Mouse (Mus musculus): Measurements from ENCODE around the gene Prm3.

The Prm3 gene

DNA sequence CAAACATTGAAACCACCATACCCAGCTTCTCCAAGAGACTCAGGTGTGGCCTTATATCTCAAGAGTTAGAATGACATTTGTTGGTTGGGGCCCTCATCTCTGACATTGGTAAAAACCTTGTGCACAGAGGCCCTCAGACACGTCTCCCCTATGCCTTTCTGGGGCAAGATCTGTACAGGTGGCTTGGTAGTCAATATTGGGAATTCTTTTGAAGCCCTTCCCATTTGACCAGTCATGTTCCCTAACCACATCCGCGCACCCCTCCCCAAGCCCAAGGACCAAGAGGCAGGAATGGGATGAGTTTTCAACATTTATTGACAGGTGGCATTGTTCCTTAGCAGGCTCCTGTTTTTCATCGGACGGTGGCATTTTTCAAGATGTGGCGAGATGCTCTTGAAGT, 5.3 kb upstream of the Prm3 start, which contains the start of gene Prm2:
Prm2 (minus strand) TSS at position 101 of the 400 bp plus-strand sequence.
- DNase-seq (ENCODE audit: low spot score) = no peak

GRCm38 (mm10) chr16:10788866-10789265, 1.8 kb downstream of the Prm3 start:
- no peak for DNase-seq (ENCODE audit: low spot score)

GRCm38 (mm10) chr16:10788271-10788670, 2.4 kb downstream of the Prm3 start, which contains the start of gene Tnp2:
TSS of gene Tnp2 (minus strand) at chr16:10788660.
- no peak for DNase-seq (ENCODE audit: low spot score)

GRCm38 (mm10) chr16:10787548-10788058, 3.1 kb downstream of the Prm3 start:
- no peak for DNase-seq (ENCODE audit: low spot score)

- no peak for DNase-seq (ENCODE audit: low spot score)
Observed at GRCm38 (mm10) chr16:10786782-10787547, 3.7 kb downstream of the Prm3 start.

DNA sequence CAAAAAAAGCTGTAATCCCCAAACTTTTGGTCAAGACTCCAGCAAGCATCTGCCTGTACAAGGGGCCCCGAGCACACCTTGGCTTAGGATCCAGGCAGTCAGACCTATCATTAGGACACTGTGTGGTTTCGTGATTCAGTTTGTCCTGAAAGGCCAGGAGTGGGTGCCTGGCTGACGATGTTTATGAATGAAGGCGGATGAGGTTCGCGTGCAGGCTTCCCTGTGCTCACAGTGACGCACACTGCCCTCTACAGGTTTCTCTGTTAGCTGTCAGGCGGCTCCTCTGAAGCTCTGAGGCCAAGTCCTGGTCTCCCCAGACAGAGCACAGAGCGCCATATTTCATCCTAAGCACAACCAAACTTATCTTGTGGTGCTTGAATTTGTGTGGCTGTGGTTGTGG, 4.4 kb downstream of the Prm3 start:
- DNase-seq (ENCODE audit: low spot score) = peak; percentile 86

- peak; percentile 91 for DNase-seq (ENCODE audit: low spot score)
Observed at GRCm38 (mm10) chr16:10785371-10786231, 5.1 kb downstream of the Prm3 start, which contains the start of gene Socs1. TSS of gene Socs1 (minus strand) at chr16:10785536.

DNA sequence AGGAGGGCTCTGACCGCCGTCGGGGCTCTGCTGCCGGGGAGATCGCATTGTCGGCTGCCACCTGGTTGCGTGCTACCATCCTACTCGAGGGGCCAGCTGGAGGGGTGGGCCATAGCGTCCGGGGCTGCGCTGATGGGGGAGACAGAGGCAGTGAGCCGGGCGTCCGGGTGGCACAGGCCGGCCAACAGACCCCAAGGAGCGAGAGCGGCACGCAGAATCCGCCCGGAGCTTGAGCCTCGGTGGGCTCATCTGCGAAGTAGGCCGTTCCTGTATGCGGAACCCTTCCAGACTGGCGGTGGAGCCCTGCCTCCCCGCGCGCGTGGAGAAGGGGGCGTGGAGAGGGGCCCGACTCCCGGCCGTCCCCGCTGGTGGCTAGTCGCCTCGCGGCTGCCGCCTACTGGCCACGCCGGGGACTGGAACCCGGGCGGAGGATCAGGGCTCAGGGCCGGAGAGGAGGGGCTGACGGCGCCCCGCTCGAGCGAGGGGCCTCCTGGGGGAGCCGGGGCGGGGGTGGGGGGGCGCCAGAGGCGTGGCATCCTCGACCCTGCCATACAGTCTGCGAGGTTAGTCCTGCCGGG, 5.8 kb downstream of the Prm3 start:
- DNase-seq (ENCODE audit: low spot score) = peak; percentile 94

GRCm38 (mm10) chr16:10783883-10784792, 6.6 kb downstream of the Prm3 start:
- DNase-seq (ENCODE audit: low spot score) = peak; percentile 40

DNA sequence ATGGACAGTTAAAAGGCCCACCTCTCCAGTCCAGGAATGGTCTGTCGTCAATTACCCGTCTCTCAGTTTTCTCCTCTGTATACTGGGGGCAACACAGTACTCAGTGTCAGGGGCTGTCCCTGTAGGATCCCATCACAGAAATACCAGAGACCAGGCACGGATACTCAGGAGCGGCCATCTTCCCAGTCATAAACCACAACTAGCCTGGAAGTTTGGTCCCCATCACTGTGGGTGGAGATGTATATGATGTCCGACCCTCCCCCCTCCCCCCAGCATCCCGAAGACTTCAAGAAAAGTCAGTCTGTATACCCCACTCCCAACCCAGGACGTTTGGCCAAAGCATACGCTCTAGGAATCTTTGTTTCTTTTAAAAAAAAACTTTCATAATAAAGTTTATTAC, 7.3 kb downstream of the Prm3 start:
- DNase-seq (ENCODE audit: low spot score) = no peak

GRCm38 (mm10) chr16:10783152-10783434, 7.6 kb downstream of the Prm3 start:
- DNase-seq (ENCODE audit: low spot score) = no peak

DNA sequence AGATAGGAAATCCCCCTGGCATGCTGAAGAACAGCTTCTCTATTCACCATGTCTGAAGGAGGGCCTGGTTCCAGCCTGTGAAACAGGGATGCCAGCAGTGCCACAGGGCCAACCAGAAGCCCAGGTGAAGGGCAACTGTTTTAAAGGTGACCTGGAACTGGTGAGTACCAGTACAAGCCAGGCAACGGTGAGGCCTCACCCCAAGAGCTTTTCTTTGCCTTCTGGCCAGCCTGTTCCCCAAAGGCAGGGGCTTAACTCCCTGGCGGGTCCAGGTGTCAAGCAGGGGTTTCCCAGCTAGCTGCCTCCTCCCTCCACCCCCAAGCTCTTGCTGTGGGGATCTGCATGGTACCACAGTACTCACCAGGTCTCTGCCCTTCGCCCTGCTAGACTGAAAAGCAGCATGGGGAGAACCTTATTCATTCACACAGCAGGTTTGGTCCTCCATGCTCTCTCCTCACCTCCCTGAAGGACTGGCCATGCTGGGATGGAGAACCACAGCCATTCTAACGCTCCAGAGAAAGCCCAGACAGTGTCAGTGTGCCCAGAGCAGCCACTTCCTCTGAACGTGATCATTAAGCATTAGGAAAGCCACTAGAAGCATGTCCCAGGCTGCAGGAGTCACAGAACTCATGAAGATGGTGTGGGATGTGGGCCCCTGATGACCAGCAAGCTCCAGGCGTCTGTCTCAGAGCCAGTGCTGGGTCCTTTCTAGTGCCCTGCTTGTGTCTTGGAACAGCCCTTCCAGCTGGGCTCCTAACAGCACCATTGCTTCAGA, 8.2 kb downstream of the Prm3 start:
- DNase-seq (ENCODE audit: low spot score) = no peak

GRCm38 (mm10) chr16:10781862-10782371, 8.8 kb downstream of the Prm3 start:
- no peak for DNase-seq (ENCODE audit: low spot score)

DNA sequence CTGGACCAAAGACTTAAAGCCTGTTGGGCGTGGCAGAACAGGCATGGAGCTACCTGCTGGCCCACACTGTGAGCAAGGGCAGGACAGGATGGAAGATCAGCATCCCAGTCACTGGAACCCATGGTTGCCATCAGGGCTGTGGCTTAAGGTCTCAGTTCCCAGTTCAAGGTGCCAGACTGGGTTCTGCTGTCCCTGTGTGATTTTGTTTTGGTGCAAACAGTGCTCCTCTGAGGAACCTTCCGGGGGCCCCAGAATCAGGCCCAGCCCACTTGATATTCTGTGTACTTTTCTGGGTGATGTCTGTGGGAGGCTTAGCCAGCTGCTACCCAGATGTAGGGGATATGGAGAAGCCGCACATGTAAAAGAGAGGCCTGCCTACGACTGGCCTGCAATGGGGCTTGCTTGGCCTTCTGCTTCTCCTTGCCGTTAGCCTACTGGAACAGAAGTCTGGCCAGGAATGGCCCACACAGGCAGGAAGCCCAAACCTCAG, 10.0 kb downstream of the Prm3 start:
- DNase-seq (ENCODE audit: low spot score) = no peak

- no peak for DNase-seq (ENCODE audit: low spot score)
Observed at GRCm38 (mm10) chr16:10777579-10778160, 13.0 kb downstream of the Prm3 start.

- no peak for DNase-seq (ENCODE audit: low spot score)
Observed at GRCm38 (mm10) chr16:10776322-10776721, 14.4 kb downstream of the Prm3 start.

DNA sequence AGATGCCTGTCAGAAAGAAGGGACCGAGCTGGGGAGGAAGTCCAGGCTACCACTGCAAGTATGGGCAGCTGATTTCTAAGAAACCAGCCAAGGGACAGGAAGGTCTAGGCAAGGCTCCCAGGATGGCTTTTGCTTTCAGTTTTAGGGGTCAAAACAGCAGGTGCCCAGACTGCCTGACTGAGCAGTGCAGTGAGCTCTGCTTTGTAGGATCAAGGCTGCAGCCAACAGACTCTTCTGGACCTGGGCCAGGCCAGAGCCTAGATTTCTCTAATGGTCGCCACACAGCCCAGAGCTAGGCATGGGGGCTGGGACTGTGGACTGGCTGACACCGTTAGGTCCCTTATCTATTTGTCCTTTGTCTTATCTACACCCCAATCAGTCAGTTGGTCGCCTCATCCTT, 16.0 kb downstream of the Prm3 start:
- no peak for DNase-seq (ENCODE audit: low spot score)

- no peak for DNase-seq (ENCODE audit: low spot score)
Observed at GRCm38 (mm10) chr16:10773543-10773942, 17.2 kb downstream of the Prm3 start.

DNA sequence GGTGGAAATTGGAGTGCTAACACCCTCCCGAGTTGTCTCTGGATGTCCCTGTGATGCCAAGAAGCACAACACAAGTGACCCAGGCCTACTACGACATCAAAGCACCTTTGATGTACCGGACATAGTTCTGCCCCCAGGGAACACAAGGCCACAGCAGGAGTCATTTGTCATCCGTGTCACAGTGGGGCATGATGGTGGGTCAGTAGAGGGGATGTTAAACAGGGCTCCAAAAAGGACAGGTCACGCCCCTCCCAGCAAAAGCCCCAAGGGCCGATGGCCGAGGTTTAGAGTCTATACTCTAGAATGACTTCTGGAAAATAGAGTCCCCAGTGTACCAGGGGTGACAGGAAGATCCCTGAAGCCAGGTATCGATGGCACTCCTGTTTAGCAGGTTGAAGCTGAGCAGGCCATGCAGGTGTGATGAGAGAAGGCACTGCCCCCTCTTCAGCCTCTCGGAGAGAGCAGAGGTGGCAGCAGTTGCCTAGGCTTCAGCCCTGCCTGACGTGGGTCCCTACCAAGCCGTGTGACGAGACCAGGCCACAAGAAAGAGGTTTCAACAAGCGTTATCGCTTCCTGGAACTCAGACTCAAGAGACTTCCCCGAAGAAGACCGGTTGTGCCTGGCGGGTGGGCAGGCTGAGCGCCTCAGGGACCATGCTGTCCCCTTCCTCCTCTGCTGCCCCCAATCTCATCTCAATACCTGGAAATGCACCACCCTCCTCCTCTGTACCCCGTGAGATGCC, 18.8 kb downstream of the Prm3 start:
- no peak for DNase-seq (ENCODE audit: low spot score)
